Mouse (Mus musculus) right cerebral cortex, postnatal 10 days (tissue): ENCODE measurements at regions not wholly inside any gene's neighbourhood (a gene's known extent, or its start where the extent isn't known, plus 50 kb on each side); places are given as distances from the start of the nearest gene placed in this dataset.
A peak's percentile ranks its signal among the peaks of the same experiment; 100 is the strongest.
"Not testable (repeated sequence)": the region's sequence is repeated elsewhere in the genome, so short reads cannot be mapped to it uniquely, and the experiment has no call there.

Source experiments
- DNase-seq, 2 experiments: peaks; one replicate each; pipeline ENCODE4 v3.0.0; 2021; ENCODE audit warnings: low spot score in 2 of 2

DNA sequence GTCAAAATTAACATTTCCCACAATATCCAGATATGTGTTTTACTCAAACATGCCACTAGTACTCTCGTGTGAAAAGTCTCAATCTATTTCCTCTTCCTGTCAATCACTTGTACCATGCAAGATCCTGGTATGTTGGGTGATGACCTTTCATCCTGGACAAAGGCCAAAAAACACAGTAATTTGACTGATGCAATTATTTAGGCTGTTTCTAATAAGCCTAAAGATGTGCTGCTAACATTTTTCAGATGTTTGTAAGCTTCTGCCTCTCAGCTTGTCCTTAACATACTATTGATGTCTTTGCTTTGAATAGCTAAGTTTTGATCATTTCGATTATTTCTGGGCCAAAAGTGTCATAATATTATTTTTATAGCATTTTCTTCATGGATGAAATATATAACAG, 418.4 kb upstream of the Arrdc4 start:
- DNase-seq = no peak

- DNase-seq = no peak
Measured at GRCm38 (mm10) chr7:69161916-69162315, 412.9 kb upstream of the Arrdc4 start.

DNA sequence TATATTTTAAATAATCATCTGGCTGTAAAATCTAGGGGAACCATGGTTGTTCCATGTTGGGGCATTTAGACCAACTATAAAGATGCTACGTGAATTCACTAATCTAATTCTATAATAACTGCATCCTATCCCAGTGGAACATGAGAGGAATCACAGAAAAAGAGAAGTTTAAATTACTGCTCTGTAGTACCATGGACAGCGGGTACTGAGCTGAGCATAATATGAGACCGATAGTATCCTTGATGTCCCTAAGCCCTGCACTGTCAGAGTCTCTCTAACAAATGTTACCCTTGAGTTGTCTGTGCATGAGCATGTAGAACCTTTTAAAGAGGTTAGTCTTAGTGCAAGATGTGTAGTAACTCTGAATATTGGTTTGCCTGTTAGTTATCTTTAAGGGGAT, 393.3 kb upstream of the Arrdc4 start:
- DNase-seq = no peak

DNA sequence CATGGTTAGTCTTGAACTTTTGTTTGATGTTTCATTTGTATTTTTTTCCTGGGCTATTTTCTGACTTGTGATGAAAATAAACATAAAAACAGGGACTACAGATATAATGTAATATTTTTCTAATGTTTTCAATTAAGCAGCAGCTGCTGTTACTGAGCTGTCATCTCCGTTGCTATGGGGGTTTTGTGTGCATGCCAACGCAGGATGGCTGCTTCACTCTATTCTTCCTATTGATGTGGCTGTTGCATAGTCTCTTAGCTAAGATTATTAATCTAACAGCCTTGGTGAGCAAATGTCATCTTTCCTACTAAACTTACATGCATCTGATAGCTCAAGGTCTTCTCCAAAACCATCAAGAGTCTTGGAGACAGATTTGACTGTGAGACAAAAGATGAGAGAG, 384.4 kb upstream of the Arrdc4 start:
- peak; percentile 31 to 33 for DNase-seq

- not testable (repeated sequence) for DNase-seq
Measured at GRCm38 (mm10) chr7:69101770-69102169, 352.7 kb upstream of the Arrdc4 start.

DNA sequence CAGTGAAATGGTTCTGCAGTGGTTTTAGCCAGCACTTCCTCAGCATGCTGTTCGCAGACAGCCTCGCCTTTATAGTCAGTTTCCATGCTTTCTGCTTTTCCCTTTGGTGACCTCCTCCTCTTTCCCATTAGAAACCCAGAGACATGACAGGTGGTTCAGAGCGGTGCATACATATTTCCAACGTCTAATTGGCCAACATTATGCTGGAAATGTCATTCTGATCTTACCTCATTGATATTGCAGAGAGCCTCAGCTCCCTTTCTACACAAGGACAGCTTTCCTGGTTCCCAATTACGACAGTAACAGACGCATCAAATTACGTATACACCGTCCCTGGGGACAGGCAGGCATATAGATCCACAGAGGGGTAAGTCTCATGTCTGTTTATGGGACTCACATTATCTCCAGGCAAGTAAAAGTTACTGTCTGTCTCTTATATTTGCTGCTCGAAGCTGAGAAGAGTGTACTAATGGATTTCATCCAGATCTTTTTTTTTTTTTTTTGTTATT, 348.6 kb upstream of the Arrdc4 start:
- DNase-seq = no peak

- DNase-seq = no peak
Measured at GRCm38 (mm10) chr7:69074780-69075179, 325.7 kb upstream of the Arrdc4 start.

- DNase-seq = no peak
Measured at GRCm38 (mm10) chr7:69062994-69063393, 314.0 kb upstream of the Arrdc4 start.

DNA sequence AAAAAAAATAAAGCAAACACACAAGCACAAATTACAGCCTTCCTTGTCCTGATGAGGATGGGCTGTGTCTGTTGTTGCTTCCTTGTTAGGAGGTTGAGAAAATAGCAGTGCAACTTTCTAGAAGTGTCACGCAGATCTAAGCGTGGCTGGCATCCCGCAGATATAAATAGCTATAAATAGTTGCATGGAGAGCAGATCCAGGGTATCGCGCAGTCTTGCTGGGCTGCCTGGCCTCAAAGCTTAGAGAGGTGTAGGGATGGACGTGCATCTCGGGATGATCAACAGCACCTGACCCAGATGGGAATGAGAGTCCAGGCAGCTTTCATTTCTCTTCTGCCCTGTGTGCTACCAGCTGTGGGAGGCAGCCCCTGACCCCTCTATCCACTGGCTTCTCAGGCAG, 313.5 kb upstream of the Arrdc4 start:
- DNase-seq = peak; percentile 17 to 22

- peak; percentile 38 to 48 for DNase-seq
Measured at GRCm38 (mm10) chr7:69062094-69062493, 313.1 kb upstream of the Arrdc4 start.

GRCm38 (mm10) chr7:69061242-69061641, 312.2 kb upstream of the Arrdc4 start:
- peak in 1 of 2 experiments; percentile 21 for DNase-seq

DNA sequence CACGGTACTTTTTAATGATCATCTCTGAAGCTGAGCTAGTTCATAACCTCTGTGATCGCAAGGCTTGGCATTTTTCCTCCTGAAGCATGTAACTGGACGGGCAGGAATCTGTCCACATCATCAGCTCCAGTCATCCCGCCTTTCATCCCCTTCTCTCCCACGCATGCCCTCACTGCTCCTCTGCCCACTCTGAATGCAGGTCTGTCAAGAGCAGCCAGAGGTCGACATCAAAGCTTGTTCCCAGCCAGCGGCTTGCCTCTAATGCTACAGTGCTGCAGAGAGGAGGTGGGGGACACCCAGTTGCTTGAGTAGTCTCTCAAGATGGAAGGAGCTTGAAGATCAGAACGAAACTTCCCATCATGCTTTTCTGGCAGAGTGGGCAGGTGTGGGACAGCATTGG, 267.5 kb upstream of the Arrdc4 start:
- no peak for DNase-seq

DNA sequence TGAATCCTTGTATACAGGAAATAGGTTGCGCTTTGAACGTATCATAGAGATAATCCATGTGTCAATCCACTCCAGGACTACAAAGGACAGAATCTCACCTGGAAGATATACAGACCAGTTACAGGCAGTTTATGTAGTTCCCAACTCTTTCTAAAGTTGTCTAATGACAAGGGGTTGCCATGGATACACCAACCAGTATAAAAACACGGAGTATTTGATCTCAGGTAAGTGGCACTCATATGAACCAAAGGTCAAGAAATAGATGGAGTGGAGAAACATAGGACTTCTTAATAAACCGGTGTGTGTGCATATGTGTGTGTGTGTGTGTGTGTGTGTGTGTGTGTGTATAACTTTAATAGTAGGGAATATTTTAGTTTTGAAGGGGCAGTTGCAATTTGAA, 266.0 kb upstream of the Arrdc4 start:
- DNase-seq = no peak

DNA sequence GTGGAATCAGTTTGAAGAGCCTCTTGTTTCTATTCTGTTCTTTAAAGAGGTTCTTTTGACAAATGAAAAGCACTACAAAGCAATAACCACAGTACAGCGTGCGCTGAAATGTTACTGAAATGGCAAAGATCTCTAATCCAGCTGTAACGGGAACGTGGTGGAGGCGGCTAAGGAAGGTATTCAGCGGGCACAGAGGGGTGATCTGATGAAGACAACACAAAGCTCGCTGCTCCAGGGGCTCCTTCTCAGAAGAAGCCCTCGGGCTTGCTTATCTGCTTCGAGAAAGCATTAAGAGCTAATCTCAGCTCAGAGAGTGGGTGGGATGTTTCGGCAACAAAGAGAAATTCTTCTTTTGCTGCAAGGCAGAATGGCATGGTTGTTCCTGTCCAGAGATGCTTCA, 258.2 kb upstream of the Arrdc4 start:
- DNase-seq = no peak

GRCm38 (mm10) chr7:68988061-68988460, 239.0 kb upstream of the Arrdc4 start:
- DNase-seq = no peak

DNA sequence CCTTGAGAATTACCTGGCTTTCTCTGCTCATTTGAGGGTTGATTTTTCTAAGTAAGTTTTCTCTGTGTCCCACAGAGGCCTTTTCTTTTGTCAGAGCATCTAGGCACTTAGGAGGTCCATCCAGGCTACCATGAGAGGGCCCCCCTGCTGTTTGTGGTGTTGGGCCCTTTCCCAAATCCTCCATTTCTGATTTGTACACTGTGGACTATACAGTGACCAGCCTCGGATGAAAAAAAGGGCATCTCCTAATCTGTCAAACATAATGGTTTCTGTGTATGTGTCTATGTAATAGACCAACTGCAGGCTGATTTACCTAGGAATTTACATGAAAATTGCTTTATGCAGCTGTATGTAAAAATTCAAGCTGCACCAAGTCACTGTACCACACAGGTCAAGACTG, 234.9 kb upstream of the Arrdc4 start:
- DNase-seq = no peak

DNA sequence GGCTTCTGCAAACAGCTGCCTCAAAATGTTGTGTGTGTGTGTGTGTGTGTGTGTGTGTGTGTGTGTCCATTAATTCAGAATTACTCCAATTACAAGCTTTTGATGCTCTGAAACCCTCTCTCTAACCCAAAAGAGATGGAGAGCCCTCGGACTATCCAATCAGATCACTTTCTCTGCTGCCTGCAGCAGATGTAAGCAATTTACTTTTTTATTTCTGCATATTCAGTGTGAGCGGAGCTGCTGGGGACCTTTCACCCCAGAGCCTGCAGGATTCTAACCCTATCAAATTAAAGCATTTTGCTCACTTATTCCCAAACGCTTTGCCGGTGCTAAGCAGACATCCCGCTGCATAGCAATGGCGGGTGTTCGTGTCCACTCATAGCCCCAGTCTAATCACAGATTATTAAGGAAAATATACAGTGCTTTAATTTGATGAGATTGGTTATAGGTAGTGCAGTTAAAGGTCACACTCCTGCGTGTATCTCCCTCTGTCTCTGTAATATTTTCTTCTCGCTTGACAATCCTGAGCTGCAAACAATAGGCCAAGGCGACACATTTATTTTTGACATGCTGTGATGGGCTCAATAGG, 234.0 kb upstream of the Arrdc4 start:
- DNase-seq = no peak

DNA sequence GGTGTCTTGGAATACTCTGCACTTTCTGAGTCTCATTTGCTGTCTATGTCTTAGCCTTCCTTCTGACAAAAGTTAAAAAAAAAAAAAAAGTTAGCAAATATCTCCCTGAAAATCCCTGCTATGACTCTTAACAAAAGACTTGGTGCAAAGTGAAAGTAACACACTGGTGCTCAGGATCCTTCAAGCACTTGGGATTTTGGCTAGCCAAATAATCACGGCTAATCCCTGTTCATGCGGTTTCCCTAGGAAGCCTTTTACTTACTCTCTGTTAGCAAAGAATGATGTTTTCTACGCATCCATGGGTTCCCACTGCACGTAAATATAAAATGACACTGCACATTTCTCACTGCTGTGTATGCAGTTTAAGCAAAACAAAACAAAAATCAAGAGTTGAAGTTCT, 229.5 kb upstream of the Arrdc4 start:
- no peak for DNase-seq

DNA sequence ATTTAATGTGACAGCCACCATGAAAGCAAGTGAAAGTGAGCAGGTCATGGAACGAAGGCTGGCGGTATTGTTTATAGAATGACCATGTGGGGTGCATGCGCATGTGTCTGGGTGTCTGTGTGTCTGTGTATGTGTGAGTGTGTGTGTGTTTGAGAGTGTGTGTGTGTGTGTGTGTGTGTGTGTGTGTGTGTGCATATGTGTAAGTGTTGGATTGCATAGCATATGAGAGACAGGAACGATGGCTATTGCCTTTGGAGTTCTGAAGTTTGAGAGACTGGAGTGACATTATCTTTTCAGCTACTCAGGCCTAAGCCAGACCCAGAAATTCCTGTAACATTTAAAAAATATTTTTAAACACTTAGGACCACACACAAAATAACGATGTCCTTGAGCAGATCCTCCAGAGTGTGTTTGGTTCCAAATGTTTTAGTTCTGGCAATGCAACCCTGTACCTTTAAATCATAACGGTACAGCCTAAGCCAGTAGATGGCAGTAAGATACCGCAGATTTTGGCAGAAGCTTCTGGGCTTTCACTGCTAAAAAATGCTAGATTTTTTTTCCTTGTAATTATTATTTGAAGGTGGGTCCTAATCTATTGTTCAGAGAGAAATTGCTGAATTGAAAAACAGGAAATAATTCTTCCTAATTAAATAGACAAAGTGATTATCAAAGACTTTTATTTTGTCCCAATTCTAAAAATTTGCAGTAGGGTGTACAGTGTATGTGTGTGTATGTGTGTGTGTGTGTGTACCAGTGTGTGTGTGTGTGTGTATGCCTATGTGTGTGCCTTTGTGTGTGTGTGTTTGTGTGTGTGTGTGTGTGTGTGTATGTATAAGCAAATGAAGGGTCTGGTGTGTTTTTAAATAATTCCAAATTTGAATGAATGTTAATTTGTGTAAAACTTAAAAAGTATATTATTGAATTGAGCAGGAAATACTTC, 228.0 kb upstream of the Arrdc4 start:
- peak; percentile 66 to 69 for DNase-seq

DNA sequence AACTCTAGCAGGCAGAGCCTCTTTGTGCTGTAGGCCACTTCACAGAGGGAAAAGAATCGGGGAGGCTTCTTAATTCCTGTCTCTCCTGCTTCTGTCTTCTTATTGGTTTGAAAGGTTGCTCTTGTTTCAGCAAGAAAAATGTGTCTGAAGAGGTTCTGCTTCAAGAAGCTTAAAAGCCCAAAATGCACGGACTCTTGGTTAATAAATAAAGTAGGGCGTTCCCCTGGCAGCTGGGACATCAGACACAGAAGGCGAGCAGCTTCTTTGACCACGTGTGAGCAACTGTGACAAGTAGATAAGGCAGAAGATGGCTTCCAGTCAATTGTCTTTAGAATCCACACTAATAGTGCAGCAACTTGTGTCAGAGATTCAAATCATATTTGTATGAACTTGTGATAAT, 226.9 kb upstream of the Arrdc4 start:
- no peak for DNase-seq

DNA sequence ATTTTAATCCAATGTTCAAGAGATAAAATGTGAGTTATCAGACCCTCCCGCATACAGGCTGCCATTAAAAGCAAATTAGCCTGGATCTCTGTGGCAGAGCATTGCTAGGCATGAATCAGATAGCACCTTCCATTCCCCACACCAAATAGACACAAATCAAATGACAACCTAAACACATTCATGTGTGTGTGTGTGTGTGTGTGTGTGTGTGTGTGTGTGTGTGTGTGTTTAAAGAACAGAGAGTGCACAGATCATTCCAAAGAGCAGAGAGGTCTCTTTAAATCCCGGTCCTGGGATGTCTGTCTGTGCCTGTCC, 226.5 kb upstream of the Arrdc4 start:
- DNase-seq = no peak

- no peak for DNase-seq
Measured at GRCm38 (mm10) chr7:68974761-68975579, 225.9 kb upstream of the Arrdc4 start.
